ENCODE assay signal across 8 mouse cellular contexts in the genomic region with DNA sequence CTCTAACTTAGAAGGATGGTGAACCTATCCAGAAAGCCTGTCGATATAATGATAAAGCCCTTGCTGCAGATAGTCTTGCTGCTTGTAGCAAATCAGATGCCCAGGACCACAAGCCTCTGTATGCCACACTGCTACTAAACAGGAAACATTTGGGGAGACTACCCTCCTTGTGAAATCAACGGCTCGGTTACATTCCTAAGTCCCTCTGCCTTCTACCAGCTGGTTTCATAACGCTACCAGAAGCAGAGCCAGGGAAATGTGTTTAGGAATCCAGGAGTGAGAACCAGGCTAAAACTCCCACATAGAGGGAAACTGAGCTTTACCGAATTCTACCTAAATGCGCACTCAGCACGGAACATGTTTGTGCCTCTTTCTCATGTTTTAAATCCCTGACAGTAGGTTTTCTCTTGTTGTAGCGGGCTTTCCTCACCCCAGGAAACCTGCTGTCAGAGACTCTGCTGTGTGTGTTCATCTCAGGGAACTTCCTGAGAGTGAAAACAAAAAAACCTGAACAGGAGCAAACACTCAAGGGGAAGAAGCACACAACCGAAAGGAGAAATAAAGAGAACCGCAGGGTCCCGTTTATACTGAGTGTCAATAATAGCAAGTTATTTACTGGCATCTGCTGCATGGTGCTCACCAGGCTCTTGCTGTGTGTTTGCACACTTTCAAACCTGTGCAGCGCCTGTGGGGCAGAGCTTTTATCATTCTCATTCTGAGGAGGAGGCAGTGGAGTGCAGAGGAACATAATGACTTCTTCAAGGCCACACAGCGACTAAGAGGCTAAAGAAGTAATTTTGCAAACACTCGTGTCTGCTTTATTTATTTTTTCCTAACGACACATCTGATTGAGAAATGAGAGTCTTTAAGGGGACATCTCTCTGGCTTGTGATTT. TPM values are rescaled to one million over a fixed set of nuclear protein-coding genes. Genes with fewer than 3 reads are reported as not detected.
DNase-seq lines count a peak whose midpoint lies in the region; ATAC-seq and TF ChIP-seq lines count a peak whose summit lies in the region.

No protein-coding gene starts in this region.

- no peak for ATAC-seq in hindbrain, embryonic 11.5 days (ENCODE audit: low FRiP score)
- ATAC-seq in hindbrain, embryonic 13.5 days (ENCODE audit: low FRiP score): no peak
- no peak for ATAC-seq in intestine, postnatal 0 days

- no peaks in the 10 kb centered on the region for H3K27me3 ChIP-seq in hindbrain, embryonic 11.5 days (ENCODE audit: control insufficient read depth, insufficient read depth, low read length)
- H3K27me3 ChIP-seq in hindbrain, embryonic 13.5 days: peaks cover 6% of the 10 kb centered on the region; the same call in 1 of the 2 replicates
- no peaks in the 10 kb centered on the region for H3K27me3 ChIP-seq in thymus, adult 2 months (ENCODE audit: control insufficient read depth, insufficient read depth, low read length)
- no peaks in the 10 kb centered on the region for H3K27me3 ChIP-seq in intestine, postnatal 0 days (replicated peaks; ENCODE audit: control insufficient read depth, insufficient read depth, low read length)

- peak; percentile 4 for DNase-seq in hindbrain, embryonic 11.5 days (ENCODE audit: low spot score)
- DNase-seq in thymus, adult 2 months: peak; percentile 10
- no peak for DNase-seq in thymus, adult 18-20 months
- peak; percentile 35 for DNase-seq in testis, postnatal 14 days (ENCODE audit: low spot score)
- no peak for DNase-seq in T-cell, adult 2 months (ENCODE audit: low spot score)
- no peak for DNase-seq in adrenal gland, postnatal 25 days

- no peak overlapping the region for H3K27ac ChIP-seq in hindbrain, embryonic 11.5 days (ENCODE audit: low read depth, low read length)
- no peak overlapping the region for H3K27ac ChIP-seq in hindbrain, embryonic 13.5 days
- H3K27ac ChIP-seq in thymus, adult 2 months (ENCODE audit: control insufficient read depth, insufficient read depth, low read length): no peak overlapping the region
- H3K27ac ChIP-seq in intestine, postnatal 0 days (ENCODE audit: low read depth, low read length): no peak overlapping the region

- H3K9ac ChIP-seq in hindbrain, embryonic 11.5 days (ENCODE audit: low read depth, low read length): no peak overlapping the region
- no peak overlapping the region for H3K9ac ChIP-seq in hindbrain, embryonic 13.5 days
- H3K9ac ChIP-seq in intestine, postnatal 0 days (ENCODE audit: low read depth, low read length): no peak overlapping the region

- no peak for TF ChIP-seq POLR2A in thymus, adult 2 months (IDR thresholded peaks at IDR 0.05; ENCODE audit: control insufficient read depth, extremely low read depth, insufficient read depth, low read length, poor library complexity)

- WGBS in hindbrain, embryonic 11.5 days: 45% methylated on average over 15 of the region's 15 CpGs
- WGBS in hindbrain, embryonic 13.5 days: 40% methylated on average over 15 of the region's 15 CpGs
- 8% methylated on average over 15 of the region's 15 CpGs for WGBS in thymus, adult 2 months
- 28% methylated on average over 15 of the region's 15 CpGs for WGBS in intestine, postnatal 0 days

- H3K4me2 ChIP-seq in hindbrain, embryonic 11.5 days (replicated peaks; ENCODE audit: low read depth, low read length): no peak overlapping the region
- H3K4me2 ChIP-seq in hindbrain, embryonic 13.5 days: no peak overlapping the region
- H3K4me2 ChIP-seq in intestine, postnatal 0 days (replicated peaks; ENCODE audit: low read depth): peak overlapping the region; percentile 30; the same call in 1 of the 2 replicates

- H3K4me3 ChIP-seq in hindbrain, embryonic 11.5 days (ENCODE audit: low read depth, low read length): no peak overlapping the region
- no peak overlapping the region for H3K4me3 ChIP-seq in hindbrain, embryonic 13.5 days
- no peak overlapping the region for H3K4me3 ChIP-seq in thymus, adult 2 months (ENCODE audit: control insufficient read depth, insufficient read depth, low read length)
- H3K4me3 ChIP-seq in intestine, postnatal 0 days (ENCODE audit: low read depth, low read length): no peak overlapping the region

- no peaks in the 10 kb centered on the region for H3K4me1 ChIP-seq in hindbrain, embryonic 11.5 days (replicated peaks; ENCODE audit: control insufficient read depth, insufficient read depth, low read length)
- peaks cover 15% of the 10 kb centered on the region for H3K4me1 ChIP-seq in hindbrain, embryonic 13.5 days (replicated peaks)
- peaks cover 9% of the 10 kb centered on the region for H3K4me1 ChIP-seq in thymus, adult 2 months (replicated peaks; ENCODE audit: control insufficient read depth, insufficient read depth, low read length)
- H3K4me1 ChIP-seq in intestine, postnatal 0 days (replicated peaks; ENCODE audit: control insufficient read depth, insufficient read depth, low read length): no peaks in the 10 kb centered on the region

- H3K36me3 ChIP-seq in hindbrain, embryonic 11.5 days (ENCODE audit: control insufficient read depth, insufficient read depth, low read length): no peaks in the 10 kb centered on the region
- no peaks in the 10 kb centered on the region for H3K36me3 ChIP-seq in hindbrain, embryonic 13.5 days
- no peaks in the 10 kb centered on the region for H3K36me3 ChIP-seq in thymus, adult 2 months (ENCODE audit: control insufficient read depth, insufficient read depth, low read length)
- H3K36me3 ChIP-seq in intestine, postnatal 0 days (ENCODE audit: control insufficient read depth, insufficient read depth): no peaks in the 10 kb centered on the region

- H3K9me3 ChIP-seq in hindbrain, embryonic 11.5 days (ENCODE audit: control insufficient read depth, low read length): no peaks in the 10 kb centered on the region
- H3K9me3 ChIP-seq in hindbrain, embryonic 13.5 days: no peaks in the 10 kb centered on the region
- no peaks in the 10 kb centered on the region for H3K9me3 ChIP-seq in intestine, postnatal 0 days (ENCODE audit: control insufficient read depth)

- TF ChIP-seq CTCF in thymus, adult 2 months (IDR thresholded peaks at IDR 0.05; ENCODE audit: borderline replicate concordance, control insufficient read depth, extremely low read depth, insufficient read depth, low read length, poor library complexity): no peak
- no peak for TF ChIP-seq CTCF in intestine, postnatal 0 days (IDR thresholded peaks at IDR 0.05; ENCODE audit: low read depth)

RNA-seq across cellular contexts. Expression of a gene that starts 30.8 kb away (rescaled TPM):
- polyA plus RNA-seq in hindbrain, embryonic 11.5 days (2014; fragmentation: Nextera tagmentation; extraction: Ambion mirVana): 9.2 and 9.4 TPM in 2 replicates
- polyA plus RNA-seq in hindbrain, embryonic 13.5 days (2015; fragmentation: Nextera tagmentation; extraction: Ambion mirVana): 5.8 and 7.1 TPM in 2 replicates
- polyA plus RNA-seq in thymus, adult 2 months (2012; rRNA removed): 8.2 and 10.8 TPM in 2 replicates
- 5.0 and 5.1 TPM in 2 replicates for polyA plus RNA-seq in intestine, postnatal 0 days (2015; fragmentation: Nextera tagmentation; extraction: Ambion mirVana)
- total RNA-seq in adrenal gland, postnatal 25 days (2021): 26.9 and 31.0 TPM in 2 replicates

RNA-seq across cellular contexts. Expression of a gene that starts 57.3 kb away (rescaled TPM):
- polyA plus RNA-seq in hindbrain, embryonic 11.5 days (2014; fragmentation: Nextera tagmentation; extraction: Ambion mirVana): 16.3 and 18.1 TPM in 2 replicates
- polyA plus RNA-seq in hindbrain, embryonic 13.5 days (2015; fragmentation: Nextera tagmentation; extraction: Ambion mirVana): 22.7 TPM in 2 replicates
- 1.7 and 2.7 TPM in 2 replicates for polyA plus RNA-seq in thymus, adult 2 months (2012; rRNA removed)
- polyA plus RNA-seq in intestine, postnatal 0 days (2015; fragmentation: Nextera tagmentation; extraction: Ambion mirVana): 5.2 and 6.0 TPM in 2 replicates
- 9.3 and 14.2 TPM in 2 replicates for total RNA-seq in adrenal gland, postnatal 25 days (2021)

Comparison
In these comparisons a context has a peak if more than half of its experiments do, and no peak if none do; other contexts are left out.
1. DNase-seq: peak in hindbrain, embryonic 11.5 days (single experiment), thymus, adult 2 months (single experiment) and testis, postnatal 14 days (single experiment); none in thymus, adult 18-20 months (0 of 2), T-cell, adult 2 months (single experiment) and adrenal gland, postnatal 25 days (single experiment).